Mouse (Mus musculus): ENCODE measurements around the gene Pim3. TPM values are rescaled to one million over a fixed set of nuclear protein-coding genes. Genes with fewer than 3 reads are reported as not detected.
A peak's percentile ranks its signal among the peaks of the same experiment; 100 is the strongest.

The Pim3 gene
- total and polyA plus RNA-seq, 2 experiments, result 17.7 to 68.3 TPM

DNA sequence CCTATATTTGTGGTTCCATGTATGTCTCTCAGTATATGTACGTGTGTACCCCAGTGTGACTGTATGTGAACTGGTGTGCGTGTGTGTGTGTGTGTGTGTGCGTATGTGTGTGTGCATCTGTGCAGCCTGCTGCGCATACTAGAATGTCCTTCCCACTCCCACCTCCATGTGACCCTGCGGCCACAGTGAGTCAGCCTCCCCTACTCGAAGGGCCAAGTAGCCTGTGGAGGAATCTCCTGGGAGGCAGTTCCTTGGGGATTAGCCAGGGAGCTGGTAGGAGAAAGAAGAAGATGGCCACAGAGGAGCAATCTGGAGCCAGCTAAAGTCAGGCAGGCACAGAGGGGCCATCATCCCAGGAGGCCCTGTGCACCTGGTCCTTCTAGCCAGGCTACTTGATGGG, 12.5 kb downstream of the Pim3 start:
- no peak for DNase-seq (ENCODE audit: extremely low read depth, low read depth, low spot score)
- 94% methylated on average over 6 of the region's 6 CpGs for WGBS
- Histone ChIP-seq H3K4me1 (ENCODE audit: control insufficient read depth, insufficient read depth, low read length) (peaks cover 24% of the 10 kb centered on the region), H3K9ac (ENCODE audit: low read depth, low read length) (no peak overlapping the region), H3K27ac (replicated peaks; ENCODE audit: insufficient read depth, low read depth, low read length) (no peak overlapping the region), H3K27me3 (ENCODE audit: control insufficient read depth, insufficient read depth, low read length) (no peaks in the 10 kb centered on the region), H3K79me2 (ENCODE audit: control insufficient read depth, insufficient read depth, low read length) (no peaks in the 10 kb centered on the region), H3K36me3 (ENCODE audit: control insufficient read depth, insufficient read depth, low read length) (no peaks in the 10 kb centered on the region), H3K4me3 (ENCODE audit: insufficient read depth, low read depth, low read length) (no peak overlapping the region)
- TF ChIP-seq CTCF (IDR thresholded peaks at IDR 0.05; ENCODE audit: low read depth, low read length), result no peak
- no peak for TF ChIP-seq POLR2A (IDR thresholded peaks at IDR 0.05; ENCODE audit: extremely low read depth, insufficient read depth, low read length)

DNA sequence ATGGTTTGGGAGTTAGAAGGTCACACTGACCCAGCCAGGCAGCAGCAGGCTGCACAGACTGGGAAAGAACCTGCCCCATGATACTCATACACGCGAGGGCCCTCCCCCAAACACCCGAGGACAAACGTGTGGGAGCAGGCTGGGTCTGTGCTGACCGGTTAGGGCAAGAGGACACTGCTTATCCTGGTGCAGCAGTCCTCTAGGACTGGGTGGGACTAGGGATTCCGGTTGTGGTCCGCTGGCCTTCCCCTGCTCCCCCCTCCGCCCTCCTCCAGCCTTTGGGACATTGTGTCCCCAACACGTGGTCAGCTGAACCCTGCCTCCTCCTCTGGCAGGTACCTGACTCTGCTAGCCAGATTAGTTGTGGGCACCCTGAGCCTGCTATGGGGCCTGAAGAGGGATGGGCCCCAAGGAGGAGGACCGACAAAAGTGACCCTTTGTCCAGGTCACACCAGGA, 13.7 kb downstream of the Pim3 start:
- Histone ChIP-seq H3K4me1 (ENCODE audit: control insufficient read depth, insufficient read depth, low read length) (peaks cover 13% of the 10 kb centered on the region), H3K27ac (replicated peaks; ENCODE audit: insufficient read depth, low read depth, low read length) (peak overlapping the region; percentile 85), H3K36me3 (ENCODE audit: control insufficient read depth, insufficient read depth, low read length) (no peaks in the 10 kb centered on the region), H3K27me3 (ENCODE audit: control insufficient read depth, insufficient read depth, low read length) (no peaks in the 10 kb centered on the region), H3K9ac (ENCODE audit: low read depth, low read length) (peak overlapping the region; percentile 48), H3K4me3 (ENCODE audit: insufficient read depth, low read depth, low read length) (no peak overlapping the region), H3K79me2 (ENCODE audit: control insufficient read depth, insufficient read depth, low read length) (no peaks in the 10 kb centered on the region)
- peak; percentile 95 for DNase-seq (ENCODE audit: extremely low read depth, low read depth, low spot score)
- WGBS, result 6% methylated on average over 10 of the region's 10 CpGs
- no peak for TF ChIP-seq POLR2A (IDR thresholded peaks at IDR 0.05; ENCODE audit: extremely low read depth, insufficient read depth, low read length)
- no peak for TF ChIP-seq CTCF (IDR thresholded peaks at IDR 0.05; ENCODE audit: low read depth, low read length)

DNA sequence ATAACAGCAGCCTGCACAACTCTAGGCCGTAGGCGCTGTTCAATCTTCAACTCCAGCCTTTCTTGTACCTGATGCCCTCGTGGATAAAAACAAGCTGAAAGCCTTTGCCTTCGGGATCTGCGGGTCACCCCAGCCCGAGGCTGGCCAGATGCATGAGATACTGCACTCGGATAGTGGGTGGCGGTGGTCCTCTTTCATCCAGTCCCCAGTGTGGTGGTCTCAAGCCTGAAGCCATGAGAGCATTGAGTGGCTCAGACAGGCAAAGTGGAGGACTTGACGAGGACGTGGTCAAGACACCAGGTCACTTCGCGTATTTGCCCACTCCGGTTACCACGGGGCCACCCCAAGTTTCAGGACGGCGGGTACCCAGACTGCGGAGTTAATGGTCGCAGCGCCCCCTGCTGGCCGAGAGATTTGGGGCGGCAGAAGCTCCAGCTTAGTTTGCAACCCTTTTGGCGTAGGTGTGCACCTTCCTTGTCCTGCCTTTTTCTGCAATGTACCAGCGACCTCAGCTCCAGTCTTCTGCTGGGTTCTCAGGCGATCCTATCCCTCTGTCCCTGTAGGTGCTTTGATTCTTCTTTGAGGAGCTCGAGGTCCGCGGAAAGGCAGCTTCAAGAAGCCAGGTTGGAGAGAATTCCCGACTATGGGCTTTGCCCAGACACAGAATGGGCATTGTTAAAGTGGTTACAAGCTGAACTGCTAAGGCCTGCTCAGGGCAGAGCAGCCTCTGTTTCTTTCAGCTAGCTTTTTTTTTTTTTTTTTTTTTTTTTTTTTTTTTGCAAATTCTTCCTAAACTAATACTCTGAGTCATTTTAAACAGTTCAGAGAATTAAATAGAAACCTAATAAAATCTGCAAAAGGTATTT, 14.4 kb downstream of the Pim3 start:
- WGBS, result 8% methylated on average over 28 of the region's 28 CpGs
- peak; percentile 70 for DNase-seq (ENCODE audit: extremely low read depth, low read depth, low spot score)

DNA sequence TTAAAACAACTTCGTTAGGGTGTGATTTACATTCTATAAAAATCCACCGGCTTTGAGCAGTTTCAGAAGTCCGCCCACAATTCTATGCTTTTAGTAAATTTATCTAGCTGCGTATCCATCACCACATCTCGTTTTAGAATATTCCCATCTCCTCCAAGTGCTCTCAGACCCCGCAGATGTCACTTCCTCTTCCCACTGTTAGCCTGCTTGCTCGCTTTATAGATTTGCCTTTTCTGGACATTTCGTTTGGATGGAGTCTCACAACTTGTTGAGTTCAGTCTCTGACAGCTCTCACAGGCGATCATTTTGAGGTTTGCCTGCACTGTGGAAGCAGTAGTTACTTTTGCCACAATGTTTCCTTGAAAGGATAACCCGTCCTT, 15.0 kb downstream of the Pim3 start:
- TF ChIP-seq POLR2A (IDR thresholded peaks at IDR 0.05; ENCODE audit: extremely low read depth, insufficient read depth, low read length) (no peak), CTCF (IDR thresholded peaks at IDR 0.05; ENCODE audit: low read depth, low read length) (no peak)
- Histone ChIP-seq H3K79me2 (ENCODE audit: control insufficient read depth, insufficient read depth, low read length) (no peaks in the 10 kb centered on the region), H3K27me3 (ENCODE audit: control insufficient read depth, insufficient read depth, low read length) (no peaks in the 10 kb centered on the region), H3K9ac (ENCODE audit: low read depth, low read length) (no peak overlapping the region), H3K4me3 (ENCODE audit: insufficient read depth, low read depth, low read length) (no peak overlapping the region), H3K36me3 (ENCODE audit: control insufficient read depth, insufficient read depth, low read length) (no peaks in the 10 kb centered on the region), H3K4me1 (ENCODE audit: control insufficient read depth, insufficient read depth, low read length) (peaks cover 7% of the 10 kb centered on the region), H3K27ac (replicated peaks; ENCODE audit: insufficient read depth, low read depth, low read length) (no peak overlapping the region)
- 86% methylated on average over 10 of the region's 10 CpGs for WGBS
- no peak for DNase-seq (ENCODE audit: extremely low read depth, low read depth, low spot score)

More for the DNA sequence above, 14.4 kb downstream of the Pim3 start:
- Histone ChIP-seq H3K36me3 (ENCODE audit: control insufficient read depth, insufficient read depth, low read length) (no peaks in the 10 kb centered on the region), H3K79me2 (ENCODE audit: control insufficient read depth, insufficient read depth, low read length) (no peaks in the 10 kb centered on the region), H3K9ac (ENCODE audit: low read depth, low read length) (peak overlapping the region; percentile 73), H3K4me3 (ENCODE audit: insufficient read depth, low read depth, low read length) (peak overlapping the region; percentile 23), H3K4me1 (ENCODE audit: control insufficient read depth, insufficient read depth, low read length) (peaks cover 11% of the 10 kb centered on the region), H3K27ac (replicated peaks; ENCODE audit: insufficient read depth, low read depth, low read length) (peak overlapping the region; percentile 79), H3K27me3 (ENCODE audit: control insufficient read depth, insufficient read depth, low read length) (no peaks in the 10 kb centered on the region)
- TF ChIP-seq CTCF (IDR thresholded peaks at IDR 0.05; ENCODE audit: low read depth, low read length) (peak; percentile 89), POLR2A (IDR thresholded peaks at IDR 0.05; ENCODE audit: extremely low read depth, insufficient read depth, low read length) (no peak)

DNA sequence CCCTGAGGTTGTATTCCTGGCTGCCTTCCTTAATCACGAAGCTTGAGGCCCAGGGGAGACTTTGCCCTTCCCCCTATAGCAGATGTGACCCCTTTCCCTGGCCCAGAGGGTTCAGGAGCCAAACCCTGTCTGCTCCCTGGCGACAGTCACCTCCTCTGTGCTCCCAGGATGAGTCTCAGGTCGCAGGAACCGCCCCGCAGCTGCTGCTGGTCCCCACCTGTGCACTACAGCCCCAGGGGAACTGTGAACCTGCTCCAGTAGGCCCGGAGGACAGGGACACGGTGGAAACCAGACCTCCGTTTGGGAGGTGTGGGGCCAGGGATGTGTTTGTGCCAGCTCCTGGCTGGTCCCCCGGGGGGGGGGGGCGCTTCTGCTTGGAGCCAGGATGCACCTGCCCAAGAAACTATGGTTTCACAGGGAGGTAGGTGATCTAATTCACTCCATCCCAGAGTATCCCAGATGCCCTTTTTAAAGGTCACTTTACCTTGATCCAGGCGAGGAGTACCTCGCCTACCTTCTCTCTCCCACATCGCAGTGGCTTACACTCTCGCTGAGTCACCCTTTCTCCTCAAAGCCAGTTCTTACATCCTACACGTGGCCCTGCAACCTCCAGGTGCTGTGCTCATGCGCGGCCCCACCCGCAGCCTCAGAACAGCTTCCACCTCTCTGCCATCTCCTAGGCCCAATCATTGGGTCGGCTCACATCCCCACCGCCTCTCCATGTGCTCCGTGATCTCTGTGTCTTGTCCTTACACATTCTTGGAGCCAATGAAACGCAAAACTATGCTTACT, 19.5 kb downstream of the Pim3 start:
- TF ChIP-seq CTCF (IDR thresholded peaks at IDR 0.05; ENCODE audit: low read depth, low read length) (no peak), POLR2A (IDR thresholded peaks at IDR 0.05; ENCODE audit: extremely low read depth, insufficient read depth, low read length) (no peak)
- Histone ChIP-seq H3K36me3 (ENCODE audit: control insufficient read depth, insufficient read depth, low read length) (no peaks in the 10 kb centered on the region), H3K79me2 (ENCODE audit: control insufficient read depth, insufficient read depth, low read length) (no peaks in the 10 kb centered on the region), H3K4me1 (ENCODE audit: control insufficient read depth, insufficient read depth, low read length) (peaks cover 4% of the 10 kb centered on the region; the same call in 1 of the 2 replicates), H3K9ac (ENCODE audit: low read depth, low read length) (no peak overlapping the region), H3K4me3 (ENCODE audit: insufficient read depth, low read depth, low read length) (no peak overlapping the region), H3K27ac (replicated peaks; ENCODE audit: insufficient read depth, low read depth, low read length) (no peak overlapping the region), H3K27me3 (ENCODE audit: control insufficient read depth, insufficient read depth, low read length) (no peaks in the 10 kb centered on the region)
- WGBS, result 83% methylated on average over 22 of the region's 22 CpGs
- DNase-seq (ENCODE audit: extremely low read depth, low read depth, low spot score), result no peak
